Mouse (Mus musculus): Measurements from ENCODE around the gene 6030452D12Rik. TPM values are rescaled to one million over a fixed set of nuclear protein-coding genes. Genes with fewer than 3 reads are reported as not detected.

The 6030452D12Rik gene
- polyA plus RNA-seq, 1 experiment from 2014 or later, result not detected

GRCm38 (mm10) chr8:106505328-106505965, 5.1 kb downstream of the 6030452D12Rik start:
- Histone ChIP-seq H3K4me2 (no peak overlapping the region), H3K36me3 (ENCODE audit: control insufficient read depth, insufficient read depth, low read length) (no peaks in the 10 kb centered on the region), H3K27ac (ENCODE audit: low read depth, low read length) (no peak overlapping the region), H3K9me3 (ENCODE audit: control insufficient read depth, low read length) (no peaks in the 10 kb centered on the region), H3K27me3 (ENCODE audit: control insufficient read depth, insufficient read depth, low read length) (peaks cover 32% of the 10 kb centered on the region), H3K4me1 (ENCODE audit: control insufficient read depth, insufficient read depth, low read length) (peaks cover 10% of the 10 kb centered on the region), H3K4me3 (ENCODE audit: low read depth, low read length) (no peak overlapping the region), H3K9ac (ENCODE audit: low read length) (no peak overlapping the region)
- no peak for ATAC-seq (ENCODE audit: low FRiP score)
- 67% methylated on average over 10 of the region's 10 CpGs for WGBS
- no peak for DNase-seq (ENCODE audit: low spot score, missing footprints)

GRCm38 (mm10) chr8:106506106-106506505, 5.8 kb downstream of the 6030452D12Rik start:
- Histone ChIP-seq H3K4me2 (no peak overlapping the region), H3K9me3 (ENCODE audit: control insufficient read depth, low read length) (no peaks in the 10 kb centered on the region), H3K4me1 (ENCODE audit: control insufficient read depth, insufficient read depth, low read length) (peaks cover 16% of the 10 kb centered on the region), H3K4me3 (ENCODE audit: low read depth, low read length) (no peak overlapping the region), H3K9ac (ENCODE audit: low read length) (no peak overlapping the region), H3K36me3 (ENCODE audit: control insufficient read depth, insufficient read depth, low read length) (no peaks in the 10 kb centered on the region), H3K27me3 (ENCODE audit: control insufficient read depth, insufficient read depth, low read length) (peaks cover 38% of the 10 kb centered on the region), H3K27ac (ENCODE audit: low read depth, low read length) (no peak overlapping the region)
- 86% methylated on average over 1 of the region's 1 CpGs for WGBS
- ATAC-seq (ENCODE audit: low FRiP score), result no peak
- DNase-seq (ENCODE audit: low spot score, missing footprints), result no peak

- DNase-seq (ENCODE audit: low spot score, missing footprints), result peak; percentile 95
- H3K36me3 ChIP-seq (ENCODE audit: control insufficient read depth, insufficient read depth, low read length), result no peaks in the 10 kb centered on the region
- peak overlapping the region; percentile 24; the same call in 1 of the 2 replicates for H3K9ac ChIP-seq (ENCODE audit: low read length)
- H3K27me3 ChIP-seq (ENCODE audit: control insufficient read depth, insufficient read depth, low read length), result peaks cover 56% of the 10 kb centered on the region
- peak; percentile 40; the same call in 1 of the 2 replicates for ATAC-seq (ENCODE audit: low FRiP score)
- under 1% methylated on average over 30 of the region's 30 CpGs for WGBS
- H3K27ac ChIP-seq (ENCODE audit: low read depth, low read length), result no peak overlapping the region
- peak overlapping the region; percentile 25 for H3K4me3 ChIP-seq (ENCODE audit: low read depth, low read length)
- no peaks in the 10 kb centered on the region for H3K9me3 ChIP-seq (ENCODE audit: control insufficient read depth, low read length)
- H3K4me2 ChIP-seq, result peak overlapping the region; percentile 48
- peaks cover 23% of the 10 kb centered on the region for H3K4me1 ChIP-seq (ENCODE audit: control insufficient read depth, insufficient read depth, low read length)
Measured at GRCm38 (mm10) chr8:106507761-106508331, 7.5 kb downstream of the 6030452D12Rik start.

- Histone ChIP-seq H3K27ac (ENCODE audit: low read depth, low read length) (no peak overlapping the region), H3K9ac (ENCODE audit: low read length) (no peak overlapping the region), H3K4me3 (ENCODE audit: low read depth, low read length) (no peak overlapping the region), H3K9me3 (ENCODE audit: control insufficient read depth, low read length) (no peaks in the 10 kb centered on the region), H3K4me2 (peak overlapping the region; percentile 48; the same call in 1 of the 2 replicates), H3K4me1 (ENCODE audit: control insufficient read depth, insufficient read depth, low read length) (peaks cover 23% of the 10 kb centered on the region), H3K36me3 (ENCODE audit: control insufficient read depth, insufficient read depth, low read length) (no peaks in the 10 kb centered on the region), H3K27me3 (ENCODE audit: control insufficient read depth, insufficient read depth, low read length) (peaks cover 56% of the 10 kb centered on the region)
- DNase-seq (ENCODE audit: low spot score, missing footprints), result peak; percentile 89
- 36% methylated on average over 3 of the region's 3 CpGs for WGBS
- peak; percentile 19; the same call in 1 of the 2 replicates for ATAC-seq (ENCODE audit: low FRiP score)
Measured at GRCm38 (mm10) chr8:106508456-106508855, 8.1 kb downstream of the 6030452D12Rik start.

GRCm38 (mm10) chr8:106509079-106509780, 8.9 kb downstream of the 6030452D12Rik start:
- no peaks in the 10 kb centered on the region for H3K36me3 ChIP-seq (ENCODE audit: control insufficient read depth, insufficient read depth, low read length)
- WGBS, result 44% methylated on average over 8 of the region's 8 CpGs
- H3K4me2 ChIP-seq, result no peak overlapping the region
- ATAC-seq (ENCODE audit: low FRiP score), result no peak
- no peak for DNase-seq (ENCODE audit: low spot score, missing footprints)
- peaks cover 59% of the 10 kb centered on the region for H3K27me3 ChIP-seq (ENCODE audit: control insufficient read depth, insufficient read depth, low read length)
- no peak overlapping the region for H3K4me3 ChIP-seq (ENCODE audit: low read depth, low read length)
- no peak overlapping the region for H3K9ac ChIP-seq (ENCODE audit: low read length)
- no peak overlapping the region for H3K27ac ChIP-seq (ENCODE audit: low read depth, low read length)
- peaks cover 23% of the 10 kb centered on the region for H3K4me1 ChIP-seq (ENCODE audit: control insufficient read depth, insufficient read depth, low read length)
- no peaks in the 10 kb centered on the region for H3K9me3 ChIP-seq (ENCODE audit: control insufficient read depth, low read length)

- Histone ChIP-seq H3K4me2 (peak within 1 kb of the TSS; percentile 58), H3K9ac (ENCODE audit: low read length) (peak within 1 kb of the TSS; percentile 53), H3K36me3 (ENCODE audit: control insufficient read depth, insufficient read depth, low read length) (no peaks in the 10 kb centered on the region), H3K27me3 (ENCODE audit: control insufficient read depth, insufficient read depth, low read length) (peaks cover 59% of the 10 kb centered on the region), H3K9me3 (ENCODE audit: control insufficient read depth, low read length) (no peaks in the 10 kb centered on the region), H3K4me1 (ENCODE audit: control insufficient read depth, insufficient read depth, low read length) (peaks cover 23% of the 10 kb centered on the region), H3K4me3 (ENCODE audit: low read depth, low read length) (peak within 1 kb of the TSS; percentile 33), H3K27ac (ENCODE audit: low read depth, low read length) (no peak within 1 kb of the TSS)
- ATAC-seq (ENCODE audit: low FRiP score) (no peak), DNase-seq (ENCODE audit: low spot score, missing footprints) (peak; percentile 90)
- under 1% methylated on average over 34 of the region's 34 CpGs for WGBS
Measured at GRCm38 (mm10) chr8:106510365-106510975, 10.1 kb downstream of the 6030452D12Rik start, which contains the start of gene Cdh3. TSS of gene Cdh3 (plus strand) at chr8:106510891.

- H3K4me3 ChIP-seq (ENCODE audit: low read depth, low read length), result peak overlapping the region; percentile 33
- peak; percentile 36 for ATAC-seq (ENCODE audit: low FRiP score)
- H3K4me1 ChIP-seq (ENCODE audit: control insufficient read depth, insufficient read depth, low read length), result peaks cover 23% of the 10 kb centered on the region
- DNase-seq (ENCODE audit: low spot score, missing footprints), result peak; percentile 95
- H3K9me3 ChIP-seq (ENCODE audit: control insufficient read depth, low read length), result no peaks in the 10 kb centered on the region
- no peak overlapping the region for H3K27ac ChIP-seq (ENCODE audit: low read depth, low read length)
- peak overlapping the region; percentile 53 for H3K9ac ChIP-seq (ENCODE audit: low read length)
- under 1% methylated on average over 22 of the region's 22 CpGs for WGBS
- H3K27me3 ChIP-seq (ENCODE audit: control insufficient read depth, insufficient read depth, low read length), result peaks cover 59% of the 10 kb centered on the region
- H3K36me3 ChIP-seq (ENCODE audit: control insufficient read depth, insufficient read depth, low read length), result no peaks in the 10 kb centered on the region
- peak overlapping the region; percentile 58 for H3K4me2 ChIP-seq
Measured at GRCm38 (mm10) chr8:106511065-106511501, 10.8 kb downstream of the 6030452D12Rik start.

GRCm38 (mm10) chr8:106511531-106512041, 11.3 kb downstream of the 6030452D12Rik start:
- Histone ChIP-seq H3K9ac (ENCODE audit: low read length) (peak overlapping the region; percentile 53), H3K27me3 (ENCODE audit: control insufficient read depth, insufficient read depth, low read length) (peaks cover 59% of the 10 kb centered on the region), H3K4me2 (peak overlapping the region; percentile 58), H3K4me1 (ENCODE audit: control insufficient read depth, insufficient read depth, low read length) (peaks cover 23% of the 10 kb centered on the region), H3K36me3 (ENCODE audit: control insufficient read depth, insufficient read depth, low read length) (no peaks in the 10 kb centered on the region), H3K27ac (ENCODE audit: low read depth, low read length) (no peak overlapping the region), H3K4me3 (ENCODE audit: low read depth, low read length) (peak overlapping the region; percentile 33), H3K9me3 (ENCODE audit: control insufficient read depth, low read length) (no peaks in the 10 kb centered on the region)
- under 1% methylated on average over 30 of the region's 30 CpGs for WGBS
- peak; percentile 93 for DNase-seq (ENCODE audit: low spot score, missing footprints)
- peak; percentile 57 for ATAC-seq (ENCODE audit: low FRiP score)
